8 mouse cellular contexts compared by ENCODE assay signal in the genomic region with DNA sequence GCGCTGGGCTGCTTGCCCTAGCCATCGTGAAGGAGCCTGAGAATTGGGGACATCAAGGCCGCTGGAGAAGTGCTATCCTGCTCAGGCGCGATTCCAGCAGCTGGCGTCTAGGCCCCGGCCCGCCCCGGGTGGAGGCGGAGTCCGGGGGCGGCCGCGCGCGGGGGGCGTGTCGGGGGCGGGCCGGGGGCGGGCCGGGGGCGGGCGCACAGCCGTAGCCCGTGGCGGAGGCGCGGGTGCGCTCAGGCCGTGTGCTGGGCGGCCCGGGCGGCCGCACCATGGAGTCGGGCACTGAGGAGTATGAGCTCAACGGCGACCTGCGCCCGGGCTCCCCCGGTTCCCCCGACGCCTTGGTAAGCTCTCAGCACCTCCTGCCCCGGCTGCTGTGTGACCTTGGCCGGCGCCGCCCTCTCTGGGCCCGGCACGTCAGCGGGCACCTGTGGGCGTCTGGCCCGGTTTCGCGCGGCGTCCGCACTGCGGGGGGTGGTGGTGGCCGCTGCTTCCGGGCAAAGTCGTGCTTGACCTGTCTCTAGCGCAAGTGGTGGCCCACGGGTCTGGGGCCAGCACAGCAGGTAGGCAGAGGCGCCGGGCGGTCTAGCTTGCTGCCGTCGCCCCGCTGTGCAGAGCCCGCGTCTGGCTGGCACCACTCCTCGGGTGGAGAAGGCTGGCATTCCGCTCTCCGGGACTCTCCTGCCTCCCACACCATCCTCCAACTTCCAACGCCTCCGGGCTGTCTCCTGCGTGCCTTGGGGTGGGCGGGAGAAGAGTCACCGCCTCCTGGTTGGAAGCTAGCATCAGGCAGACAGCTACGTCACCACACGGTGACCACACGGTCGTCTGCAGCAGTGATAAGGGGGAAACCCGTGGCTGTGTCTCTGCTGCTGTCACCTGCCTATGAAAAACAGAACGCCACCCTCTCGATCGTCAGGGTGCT. TPM values are rescaled to one million over a fixed set of nuclear protein-coding genes. Genes with fewer than 3 reads are reported as not detected.
A peak's percentile ranks its signal among the peaks of the same experiment; 100 is the strongest.
DNase-seq lines count a peak whose midpoint lies in the region; ATAC-seq and TF ChIP-seq lines count a peak whose summit lies in the region.

Ninj1 (plus strand) TSS at position 198 of the 931 bp plus-strand sequence.

- no peaks in the 10 kb centered on the region for H3K79me2 ChIP-seq in CH12.LX (replicated peaks; ENCODE audit: control insufficient read depth, extremely low read depth, insufficient read depth, poor library complexity, severe bottlenecking)

- H3K9me3 ChIP-seq in CH12.LX (replicated peaks; ENCODE audit: low read length), result peaks cover 6% of the 10 kb centered on the region
- H3K9me3 ChIP-seq in forebrain, embryonic 11.5 days (ENCODE audit: control insufficient read depth, low read length), result no peaks in the 10 kb centered on the region
- no peaks in the 10 kb centered on the region for H3K9me3 ChIP-seq in heart, embryonic 15.5 days (replicated peaks)
- H3K9me3 ChIP-seq in liver, postnatal 0 days (ENCODE audit: low read length), result no peaks in the 10 kb centered on the region
- no peaks in the 10 kb centered on the region for H3K9me3 ChIP-seq in neural tube, embryonic 13.5 days

- peak within 1 kb of the TSS; percentile 46 for H3K27ac ChIP-seq in CH12.LX (ENCODE audit: insufficient read depth, low read depth)
- H3K27ac ChIP-seq in forebrain, embryonic 11.5 days (ENCODE audit: low read depth, low read length), result no peak within 1 kb of the TSS
- H3K27ac ChIP-seq in heart, embryonic 15.5 days, result peak within 1 kb of the TSS; percentile 92
- peak within 1 kb of the TSS; percentile 95 for H3K27ac ChIP-seq in liver, postnatal 0 days (ENCODE audit: low read depth)
- 0 out of 2 replicates have a peak within 1 kb of the TSS, but pooled peaks have one; percentile 23 for H3K27ac ChIP-seq in neural tube, embryonic 13.5 days (replicated peaks)

- dilution Hi-C loops in CH12.LX (cut with MboI; ENCODE audit: extremely low pct_ligation_motif_present, extremely low pct_unique_long_range_greater_than_20kb, low sequenced_read_pairs), result no loop called here

- no peaks in the 10 kb centered on the region for H3K27me3 ChIP-seq in CH12.LX (replicated peaks)
- no peaks in the 10 kb centered on the region for H3K27me3 ChIP-seq in forebrain, embryonic 11.5 days (ENCODE audit: control insufficient read depth, insufficient read depth, low read length)
- H3K27me3 ChIP-seq in heart, embryonic 15.5 days, result no peaks in the 10 kb centered on the region
- no peaks in the 10 kb centered on the region for H3K27me3 ChIP-seq in liver, postnatal 0 days (ENCODE audit: insufficient read depth, low read length)
- peaks cover 10% of the 10 kb centered on the region; the same call in 1 of the 2 replicates for H3K27me3 ChIP-seq in neural tube, embryonic 13.5 days

- 0 out of 2 replicates have a peak, but pooled peaks have one; percentile 33 for TF ChIP-seq EP300 in CH12.LX (IDR thresholded peaks at IDR 0.05; ENCODE audit: low read length)
- peak; percentile 13; the same call in 1 of the 2 replicates for TF ChIP-seq EP300 in liver, postnatal 0 days (IDR thresholded peaks at IDR 0.05; ENCODE audit: low read depth)

- peak within 1 kb of the TSS; percentile 87 for H3K9ac ChIP-seq in CH12.LX (ENCODE audit: insufficient read depth, low read depth)
- peak within 1 kb of the TSS; percentile 39 for H3K9ac ChIP-seq in forebrain, embryonic 11.5 days (ENCODE audit: low read length)
- H3K9ac ChIP-seq in heart, embryonic 15.5 days, result peak within 1 kb of the TSS; percentile 87
- peak within 1 kb of the TSS; percentile 77 for H3K9ac ChIP-seq in liver, postnatal 0 days (replicated peaks)
- peak within 1 kb of the TSS; percentile 73 for H3K9ac ChIP-seq in neural tube, embryonic 13.5 days

- peak within 1 kb of the TSS; percentile 66 to 85 (median 70) for H3K4me3 ChIP-seq in CH12.LX (replicated peaks in 1 of 3; ENCODE audit: low read depth in 2 of 3, low read length in 2 of 3, poor library complexity in 1 of 3)
- H3K4me3 ChIP-seq in forebrain, embryonic 11.5 days (ENCODE audit: low read depth, low read length), result peak within 1 kb of the TSS; percentile 72
- peak within 1 kb of the TSS; percentile 91 for H3K4me3 ChIP-seq in heart, embryonic 15.5 days
- H3K4me3 ChIP-seq in liver, postnatal 0 days (ENCODE audit: low read depth, low read length), result peak within 1 kb of the TSS; percentile 65
- peak within 1 kb of the TSS; percentile 72 for H3K4me3 ChIP-seq in neural tube, embryonic 13.5 days

- no peak for TF ChIP-seq RAD21 in CH12.LX (IDR thresholded peaks at IDR 0.05; ENCODE audit: low read depth, low read length)

- no peaks in the 10 kb centered on the region for H3K36me3 ChIP-seq in CH12.LX (replicated peaks in 1 of 2; ENCODE audit: control insufficient read depth in 1 of 2, insufficient read depth in 1 of 2, low read length in 1 of 2)
- no peaks in the 10 kb centered on the region for H3K36me3 ChIP-seq in forebrain, embryonic 11.5 days (ENCODE audit: control insufficient read depth, insufficient read depth, low read length)
- H3K36me3 ChIP-seq in heart, embryonic 15.5 days, result no peaks in the 10 kb centered on the region
- H3K36me3 ChIP-seq in liver, postnatal 0 days (replicated peaks; ENCODE audit: insufficient read depth, low read length), result no peaks in the 10 kb centered on the region
- H3K36me3 ChIP-seq in neural tube, embryonic 13.5 days, result no peaks in the 10 kb centered on the region

- in situ Hi-C loops in CH12.LX (cut with MboI; ENCODE audit: low pct_ligation_motif_present, low pct_unique_long_range_greater_than_20kb, low sequenced_read_pairs), result loop anchor here (25.0 kb wide), 2 partner anchors 325 to 525 kb away; partner anchors contain the start of genes Barx1 and Phf2

- WGBS in forebrain, embryonic 11.5 days, result under 1% methylated on average over 78 of the region's 87 CpGs
- under 1% methylated on average over 69 of the region's 87 CpGs for WGBS in heart, embryonic 15.5 days
- 1% methylated on average over 59 of the region's 87 CpGs for whole genome bisulfite sequencing in liver, postnatal 0 days (ENCODE audit: insufficient replicate concordance)
- WGBS in neural tube, embryonic 13.5 days, result under 1% methylated on average over 63 of the region's 87 CpGs

- TF ChIP-seq POLR2A in CH12.LX (IDR thresholded peaks at IDR 0.05; ENCODE audit: low read depth, low read length), result peak; percentile 85

- H3K4me1 ChIP-seq in CH12.LX (ENCODE audit: control insufficient read depth in 1 of 2, insufficient read depth in 2 of 2), result peaks cover 28 to 54% of the 10 kb centered on the region in 2 experiments
- peaks cover 11% of the 10 kb centered on the region for H3K4me1 ChIP-seq in forebrain, embryonic 11.5 days (replicated peaks; ENCODE audit: control insufficient read depth, insufficient read depth, low read length)
- peaks cover 72% of the 10 kb centered on the region for H3K4me1 ChIP-seq in heart, embryonic 15.5 days (replicated peaks)
- peaks cover 60% of the 10 kb centered on the region for H3K4me1 ChIP-seq in liver, postnatal 0 days (ENCODE audit: insufficient read depth)
- H3K4me1 ChIP-seq in neural tube, embryonic 13.5 days (replicated peaks), result peaks cover 47% of the 10 kb centered on the region

- TF ChIP-seq CTCF in CH12.LX (conservative IDR thresholded peaks at IDR 0.05 in 1 of 2, IDR thresholded peaks at IDR 0.05 in 1 of 2; ENCODE audit: low read depth in 2 of 2, low read length in 2 of 2), result no peak
- TF ChIP-seq CTCF in liver, postnatal 0 days (IDR thresholded peaks at IDR 0.05; ENCODE audit: low read depth), result no peak

- ATAC-seq in forebrain, embryonic 11.5 days (replicated peaks; ENCODE audit: low FRiP score), result peak; percentile 94
- peak; percentile 90 for ATAC-seq in heart, embryonic 15.5 days (replicated peaks; ENCODE audit: insufficient number of reproducible peaks, insufficient read depth, low FRiP score, low read depth)
- ATAC-seq in liver, postnatal 0 days, result peak; percentile 85
- ATAC-seq in neural tube, embryonic 13.5 days (ENCODE audit: low read depth), result peak; percentile 92

- H3K4me2 ChIP-seq in CH12.LX (ENCODE audit: insufficient read depth, low read depth, poor library complexity, severe bottlenecking), result peak within 1 kb of the TSS; percentile 91
- H3K4me2 ChIP-seq in forebrain, embryonic 11.5 days (ENCODE audit: low read depth, low read length, severe bottlenecking), result peak within 1 kb of the TSS; percentile 100
- peak within 1 kb of the TSS; percentile 99 for H3K4me2 ChIP-seq in heart, embryonic 15.5 days
- H3K4me2 ChIP-seq in liver, postnatal 0 days (ENCODE audit: low read depth, low read length), result peak within 1 kb of the TSS; percentile 92
- peak within 1 kb of the TSS; percentile 99 for H3K4me2 ChIP-seq in neural tube, embryonic 13.5 days

- peak; percentile 92 for DNase-seq in CH12.LX (ENCODE audit: extremely low read depth)
- peak; percentile 73 for DNase-seq in c-Kit-positive CD71-negative TER-119-negative erythroid progenitor cells, embryonic 14.5 days (ENCODE audit: low read depth)
- peak; percentile 91 for DNase-seq in forebrain, embryonic 11.5 days (ENCODE audit: low spot score)
- DNase-seq in kidney, postnatal 25 days, result peak; percentile 88 to 93
- peak; percentile 88 for DNase-seq in liver, postnatal 0 days
- DNase-seq in telencephalon, adult 2 months (ENCODE audit: low read depth, low spot score), result peak; percentile 68

TF ChIP-seq in CH12.LX, 34 proteins besides CTCF, POLR2A, EP300 and RAD21 (continues in another document):
- TF ChIP-seq HCFC1 (IDR thresholded peaks at IDR 0.05; ENCODE audit: low read depth, low read length) (peak; percentile 34), ELF1 (IDR thresholded peaks at IDR 0.05; ENCODE audit: low read depth, low read length) (0 out of 2 replicates have a peak, but pooled peaks have one; percentile 11), GABPA (IDR thresholded peaks at IDR 0.05; ENCODE audit: insufficient replicate concordance, low read depth, low read length) (no peak), KAT2A (IDR thresholded peaks at IDR 0.05; ENCODE audit: insufficient replicate concordance, low read length) (no peak), UBTF (IDR thresholded peaks at IDR 0.05; ENCODE audit: low read depth, low read length) (0 out of 2 replicates have a peak, but pooled peaks have one; percentile 50), MAX (IDR thresholded peaks at IDR 0.05; ENCODE audit: low read length) (peak; percentile 54), PAX5 (IDR thresholded peaks at IDR 0.05; ENCODE audit: low read length) (no peak), ETS1 (conservative IDR thresholded peaks at IDR 0.05; ENCODE audit: low read depth, low read length) (peak; percentile 88), SIN3A (IDR thresholded peaks at IDR 0.05; ENCODE audit: low read length) (peak; percentile 67; the same call in 1 of the 2 replicates), ZMIZ1 (IDR thresholded peaks at IDR 0.05; ENCODE audit: low read depth, low read length) (peak; percentile 86)

RNA-seq across cellular contexts. Expression of gene Ninj1, which starts in this region (rescaled TPM):
- 12.7 and 14.2 TPM in 2 replicates for total RNA-seq in CH12.LX (2012; rRNA removed)
- 18.8 and 21.2 TPM in 2 replicates for total RNA-seq in CH12.LX (2014; rRNA removed)
- 24.9 and 25.2 TPM in 2 replicates for polyA plus RNA-seq in CH12.LX (2012; ENCODE audit: insufficient read length, low read depth)
- 19.6 and 23.8 TPM in 2 replicates for polyA plus RNA-seq in forebrain, embryonic 11.5 days (2014; fragmentation: Nextera tagmentation; extraction: Ambion mirVana)
- 70.2 and 75.7 TPM in 2 replicates for polyA plus RNA-seq in heart, embryonic 15.5 days (2015; fragmentation: Nextera tagmentation; extraction: Ambion mirVana)
- 106 and 118 TPM in 2 replicates for polyA plus RNA-seq in liver, postnatal 0 days (2015; fragmentation: Nextera tagmentation; extraction: Ambion mirVana)
- 21.8 and 24.6 TPM in 2 replicates for polyA plus RNA-seq in neural tube, embryonic 13.5 days (2015; fragmentation: Nextera tagmentation; extraction: Ambion mirVana)
